Mouse (Mus musculus) heart, postnatal 10 days (tissue): ENCODE measurements around the gene Slit2. TPM values are rescaled to one million over a fixed set of nuclear protein-coding genes. Genes with fewer than 3 reads are reported as not detected.

Experiments used
- DNase-seq, 2 experiments: peaks; one replicate each; pipeline ENCODE4 v3.0.0; 2021
- intact Hi-C: fragments of 180-260 bp; cut with DNase I; formaldehyde crosslinking; loops from one replicate; pipeline ENCODE4 v1.15.1; 2025
- total RNA-seq, 2 experiments: library from RNA; stranded (reverse); gene quantifications; 2 replicates each; pipeline ENCODE4 v1.2.3; 2021

The Slit2 gene
- total RNA-seq, 2 experiments from 2014 or later: 8.9 to 9.4 TPM

DNA sequence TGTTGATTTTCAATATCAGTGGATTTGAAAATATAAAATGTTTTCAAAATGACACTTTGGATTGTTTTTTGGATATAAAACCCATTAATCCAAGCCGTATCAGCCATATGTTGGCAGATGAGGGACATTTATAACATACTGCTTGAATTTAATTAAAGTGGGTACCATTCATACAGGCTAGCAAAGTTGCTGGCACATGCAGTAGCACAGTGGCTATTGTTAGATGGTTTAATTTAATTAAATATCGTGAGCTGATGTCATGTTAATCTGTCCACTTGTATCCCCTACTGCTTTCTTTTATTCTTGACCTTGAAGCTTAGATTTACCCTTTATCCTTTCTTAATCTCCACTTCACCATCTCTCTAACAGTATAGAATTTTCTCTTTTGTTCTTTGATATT, 232.3 kb downstream of the Slit2 start:
- intact Hi-C loops: no loop called here
- DNase-seq: no peak

GRCm38 (mm10) chr5:48219624-48220155, 236.8 kb downstream of the Slit2 start:
- intact Hi-C loops: no loop called here
- DNase-seq: no peak

GRCm38 (mm10) chr5:48225500-48225899, 242.6 kb downstream of the Slit2 start:
- DNase-seq: no peak
- intact Hi-C loops: no loop called here

- intact Hi-C loops: loop anchor here (10.0 kb wide), 1 partner anchor 1216 kb away; no protein-coding TSS in a partner anchor
- DNase-seq: no peak
Measured at GRCm38 (mm10) chr5:48230430-48231080, 247.6 kb downstream of the Slit2 start.

DNA sequence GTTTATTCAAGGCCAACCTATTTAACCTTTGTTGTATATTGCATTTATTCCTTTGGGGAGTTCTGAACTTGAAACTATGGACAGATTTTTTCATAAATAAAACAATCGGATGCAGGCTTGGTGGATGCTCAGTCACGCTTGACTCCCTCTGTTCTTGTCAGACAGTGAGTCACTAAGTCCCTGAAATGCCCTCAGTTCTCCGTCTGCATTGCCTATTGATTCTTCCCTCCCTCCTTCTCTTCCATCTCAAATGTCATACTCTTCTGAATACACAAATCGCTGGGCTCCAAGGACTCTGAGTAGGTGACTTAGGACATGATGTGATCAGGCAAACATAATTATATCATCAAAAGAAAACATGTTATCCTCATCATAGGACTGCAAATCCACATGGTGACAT, 251.8 kb downstream of the Slit2 start:
- intact Hi-C loops: loop anchor here (5.0 to 10.0 kb wide), 2 partner anchors 197 to 1220 kb away; no protein-coding TSS in a partner anchor
- DNase-seq: no peak

DNA sequence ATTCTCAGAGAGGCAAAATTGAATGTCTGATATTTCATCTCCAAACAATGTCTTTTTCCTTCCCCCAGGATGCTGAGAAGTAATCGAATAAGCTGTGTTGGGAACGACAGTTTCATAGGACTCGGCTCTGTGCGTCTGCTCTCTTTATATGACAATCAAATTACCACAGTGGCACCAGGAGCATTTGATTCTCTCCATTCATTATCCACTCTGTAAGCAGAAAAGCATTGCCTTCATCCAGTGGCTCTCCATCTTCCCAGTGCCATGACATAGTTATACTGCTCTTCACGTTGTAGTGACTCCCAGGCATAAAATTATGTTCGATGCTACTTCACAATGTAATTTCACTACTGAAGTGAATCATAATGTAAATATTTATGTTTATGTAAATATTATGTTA, 252.3 kb downstream of the Slit2 start:
- DNase-seq: no peak
- intact Hi-C loops: loop anchor here (5.0 to 10.0 kb wide), 2 partner anchors 198 to 1220 kb away; no protein-coding TSS in a partner anchor

DNA sequence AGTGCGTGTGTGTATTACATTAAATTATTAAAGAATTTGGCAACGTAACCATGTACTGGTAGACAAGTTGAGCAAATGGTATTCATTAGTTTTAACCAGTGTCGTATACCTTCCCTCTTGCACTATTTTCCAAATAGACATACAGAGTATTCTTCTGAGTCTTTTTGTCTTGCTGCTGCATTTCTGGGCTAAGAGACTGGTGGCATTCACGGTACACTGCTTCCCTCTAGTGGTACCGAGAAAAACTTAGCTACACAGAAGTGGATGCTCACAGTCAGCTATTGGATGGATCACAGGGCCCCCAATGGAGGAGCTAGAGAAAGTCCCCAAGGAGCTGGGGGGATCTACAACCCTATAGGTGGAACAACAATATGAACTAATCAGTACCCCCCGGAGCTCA, 257.8 kb downstream of the Slit2 start:
- intact Hi-C loops: loop anchor here (2.0 kb wide), 2 partner anchors 104 to 114 kb away; no protein-coding TSS in a partner anchor
- DNase-seq: peak; percentile 52 to 65

DNA sequence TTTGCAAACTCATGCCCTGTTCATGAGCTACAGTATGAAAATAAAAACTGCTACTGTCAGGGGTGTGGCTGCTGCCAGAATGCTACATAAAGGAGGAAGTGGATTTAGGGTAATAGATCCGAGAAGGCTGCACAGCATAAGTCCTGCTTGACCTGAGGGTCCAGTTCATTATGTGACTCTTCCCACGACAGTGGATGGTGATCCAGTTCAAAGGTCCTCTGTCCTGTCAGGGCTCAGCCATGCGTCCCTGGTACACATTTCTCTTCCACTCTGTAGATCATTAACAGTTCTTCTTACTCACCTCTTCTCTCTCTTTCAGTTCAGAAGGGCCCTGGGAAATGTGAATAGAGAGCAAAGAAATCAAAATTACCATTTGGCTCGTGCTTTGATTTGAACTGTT, 265.4 kb downstream of the Slit2 start:
- intact Hi-C loops: no loop called here

GRCm38 (mm10) chr5:48277561-48277960, 294.6 kb downstream of the Slit2 start:
- intact Hi-C loops: no loop called here
- DNase-seq: no peak

More for the DNA sequence above, 265.4 kb downstream of the Slit2 start:
- no peak for DNase-seq

GRCm38 (mm10) chr5:48301186-48301585, 318.2 kb downstream of the Slit2 start:
- DNase-seq: peak; percentile 37 to 68
- intact Hi-C loops: no loop called here

DNA sequence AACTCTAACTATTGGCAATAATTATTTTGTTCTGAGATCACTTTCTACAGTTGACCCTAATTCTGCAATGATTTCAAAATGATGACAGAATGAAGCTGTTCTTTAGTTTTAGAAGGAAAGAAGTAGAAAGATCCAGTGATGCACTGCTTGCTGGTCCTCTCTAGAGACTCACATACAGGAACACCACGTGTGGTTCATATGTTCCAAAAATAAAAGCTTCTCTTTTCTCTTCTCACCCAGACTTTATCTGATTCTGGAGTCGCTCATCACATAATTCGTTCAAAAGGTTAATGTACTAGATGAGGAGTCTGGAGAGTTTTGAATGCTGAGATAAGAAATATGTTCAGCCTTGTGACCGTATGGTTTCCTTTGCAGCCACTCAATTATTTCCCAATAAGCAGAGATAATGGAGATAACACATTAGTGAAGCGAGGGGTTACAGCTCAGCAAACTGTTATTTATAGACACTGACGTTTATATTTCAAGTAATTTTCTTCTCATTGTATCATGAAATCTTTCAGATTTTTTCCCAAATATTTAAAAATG, 332.2 kb downstream of the Slit2 start:
- no peak for DNase-seq
- intact Hi-C loops: no loop called here

GRCm38 (mm10) chr5:48320597-48320996, 337.7 kb downstream of the Slit2 start:
- intact Hi-C loops: no loop called here
- no peak for DNase-seq

GRCm38 (mm10) chr5:48326221-48326620, 343.3 kb downstream of the Slit2 start:
- DNase-seq: no peak
- intact Hi-C loops: no loop called here

- no peak for DNase-seq
- intact Hi-C loops: no loop called here
Measured at GRCm38 (mm10) chr5:48327652-48328051, 344.7 kb downstream of the Slit2 start, which contains the start of gene 5730480H06Rik. 5730480H06Rik (plus strand) TSS chr5:48327952.

GRCm38 (mm10) chr5:48329751-48330150, 346.8 kb downstream of the Slit2 start:
- intact Hi-C loops: no loop called here
- DNase-seq: no peak

GRCm38 (mm10) chr5:48330817-48331216, 347.9 kb downstream of the Slit2 start:
- intact Hi-C loops: no loop called here
- no peak for DNase-seq

DNA sequence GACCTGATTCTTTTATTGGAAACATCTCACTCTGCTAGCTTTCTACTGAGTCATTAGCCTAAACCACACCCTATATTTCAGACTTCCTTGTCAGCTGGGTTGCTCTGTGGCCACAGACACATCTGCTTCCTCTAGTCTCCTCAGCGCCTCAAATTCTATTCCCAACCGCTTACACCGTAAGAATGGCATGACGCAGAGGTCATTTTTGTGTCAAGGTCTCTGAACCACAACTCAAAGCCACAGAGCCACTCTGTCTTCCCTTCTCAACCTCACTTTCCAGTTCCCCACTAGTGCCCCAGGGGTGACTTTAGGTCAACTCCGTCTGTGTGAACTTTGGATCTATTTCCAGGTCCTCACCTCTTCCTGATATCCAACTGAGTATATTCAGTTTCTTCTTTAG, 348.5 kb downstream of the Slit2 start:
- intact Hi-C loops: no loop called here
- DNase-seq: no peak

DNA sequence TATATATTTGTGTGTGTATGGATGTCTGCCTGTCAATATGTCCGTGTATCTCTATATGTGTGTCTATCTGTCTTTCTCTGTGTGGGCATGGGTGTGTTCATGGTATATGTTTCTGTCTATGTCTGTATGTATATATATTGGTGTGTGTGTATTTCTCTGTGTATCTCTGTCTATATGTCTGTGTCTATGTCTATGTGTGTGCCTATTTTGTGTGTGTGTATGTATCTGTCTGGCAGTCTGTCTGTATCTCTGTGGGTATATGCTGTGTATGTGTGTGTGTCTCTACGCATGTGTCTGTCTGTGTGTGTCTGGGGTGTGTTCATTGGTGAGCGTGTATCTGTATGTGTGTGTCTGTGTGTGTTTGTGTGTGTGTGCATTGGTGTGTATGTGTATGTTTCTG, 350.5 kb downstream of the Slit2 start:
- DNase-seq: no peak
- intact Hi-C loops: no loop called here

DNA sequence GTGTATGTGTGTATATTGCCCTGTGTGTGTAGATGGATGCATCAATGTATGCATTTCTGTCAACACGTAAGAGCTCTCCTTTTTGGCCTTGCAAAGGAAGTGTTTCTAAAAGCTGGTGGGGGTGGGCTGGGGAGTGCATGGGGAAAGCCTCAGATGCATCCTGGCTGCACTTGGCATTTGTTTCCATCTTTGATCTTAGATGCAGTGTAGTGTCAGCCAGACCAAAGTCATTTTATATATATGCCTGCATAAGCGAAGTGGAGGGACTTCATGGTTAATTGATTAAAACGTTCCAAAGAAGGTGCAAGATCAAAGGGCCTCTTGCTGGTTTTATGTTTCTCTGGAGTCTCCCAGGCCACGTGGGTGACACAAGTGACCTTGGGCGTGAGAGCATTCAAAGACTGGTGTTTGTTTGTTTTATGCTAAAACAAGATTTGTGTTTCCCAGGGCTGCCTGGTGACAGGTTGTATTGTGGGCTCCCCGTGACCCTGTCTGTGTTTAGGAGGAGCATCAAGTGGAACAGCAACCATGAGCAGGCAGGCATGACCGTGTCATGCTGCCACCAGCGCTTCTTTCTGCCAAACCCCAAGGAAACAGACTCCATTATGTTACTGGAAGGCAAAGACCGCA, 351.1 kb downstream of the Slit2 start:
- intact Hi-C loops: no loop called here
- DNase-seq: no peak

GRCm38 (mm10) chr5:48340808-48341433, 358.0 kb downstream of the Slit2 start:
- intact Hi-C loops: no loop called here
- DNase-seq: no peak
